19 mouse cellular contexts compared by ENCODE assay signal in the genomic region with DNA sequence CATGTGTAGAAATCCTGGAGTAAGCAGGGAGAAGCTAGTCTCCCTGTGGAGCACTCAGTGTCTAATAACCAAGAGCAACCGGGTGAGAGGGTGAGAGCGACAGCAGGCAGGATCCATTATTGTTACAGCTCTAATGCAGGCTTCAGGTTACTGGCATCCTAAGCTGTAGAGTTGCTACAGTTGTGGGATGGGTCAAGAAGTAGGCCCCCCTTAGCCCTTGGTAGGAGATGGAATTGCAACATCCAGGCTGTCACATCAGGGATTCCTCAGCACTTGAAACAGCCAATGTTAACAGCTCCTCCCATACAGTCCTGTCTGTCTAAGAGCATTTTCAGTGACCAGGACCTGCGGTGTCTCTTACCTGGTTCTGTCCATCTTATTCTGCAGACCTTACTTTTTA. TPM values are rescaled to one million over a fixed set of nuclear protein-coding genes. Genes with fewer than 3 reads are reported as not detected.
DNase-seq lines count a peak whose midpoint lies in the region; ATAC-seq lines count a peak whose summit lies in the region.
"Had no signal": no experiment of that assay in that cellular context is flagged by ENCODE, and none has a peak within 500 bp of the region (broad histone marks: within the 10 kb centered on the region; RNA-seq: fewer than 3 reads in every experiment).

No protein-coding gene starts in this region.

- H3K9ac ChIP-seq in hindbrain, embryonic 14.5 days, result no peak overlapping the region
- no peak overlapping the region; the same call in 1 of the 2 replicates for H3K9ac ChIP-seq in embryonic facial prominence, embryonic 14.5 days (ENCODE audit: low read depth, low read length)
- H3K9ac ChIP-seq: forebrain, postnatal 0 days; heart, embryonic 15.5 days; intestine, embryonic 15.5 days had no signal

- peaks cover 8% of the 10 kb centered on the region for H3K4me1 ChIP-seq in hindbrain, embryonic 10.5 days (replicated peaks)
- H3K4me1 ChIP-seq in hindbrain, embryonic 14.5 days (replicated peaks; ENCODE audit: control insufficient read depth, insufficient read depth, low read length), result peaks cover 6% of the 10 kb centered on the region
- H3K4me1 ChIP-seq in embryonic facial prominence, embryonic 14.5 days (ENCODE audit: control insufficient read depth, insufficient read depth, low read length), result no peaks in the 10 kb centered on the region
- H3K4me1 ChIP-seq: intestine, embryonic 15.5 days had no signal

- H3K4me3 ChIP-seq in hindbrain, embryonic 10.5 days, result no peak overlapping the region
- no peak overlapping the region for H3K4me3 ChIP-seq in hindbrain, embryonic 14.5 days (replicated peaks; ENCODE audit: low read length)
- H3K4me3 ChIP-seq in embryonic facial prominence, embryonic 14.5 days (ENCODE audit: low read depth, low read length), result no peak overlapping the region
- H3K4me3 ChIP-seq: heart, embryonic 15.5 days; intestine, embryonic 15.5 days; myocyte had no signal

- no peak overlapping the region for H3K4me2 ChIP-seq in hindbrain, embryonic 14.5 days (replicated peaks)
- H3K4me2 ChIP-seq in embryonic facial prominence, embryonic 14.5 days (ENCODE audit: low read depth, low read length), result no peak overlapping the region
- H3K4me2 ChIP-seq: heart, embryonic 15.5 days; intestine, embryonic 15.5 days had no signal

- H3K27ac ChIP-seq in hindbrain, embryonic 10.5 days, result no peak overlapping the region
- H3K27ac ChIP-seq in hindbrain, embryonic 14.5 days, result no peak overlapping the region
- no peak overlapping the region for H3K27ac ChIP-seq in embryonic facial prominence, embryonic 14.5 days (replicated peaks; ENCODE audit: low read depth, low read length)
- H3K27ac ChIP-seq: heart, embryonic 15.5 days; intestine, embryonic 15.5 days; stomach, postnatal 0 days had no signal

- H3K9me3 ChIP-seq in hindbrain, embryonic 10.5 days, result no peaks in the 10 kb centered on the region
- H3K9me3 ChIP-seq in hindbrain, embryonic 14.5 days (ENCODE audit: control insufficient read depth, low read length), result no peaks in the 10 kb centered on the region
- H3K9me3 ChIP-seq in embryonic facial prominence, embryonic 14.5 days (ENCODE audit: control insufficient read depth, low read length), result no peaks in the 10 kb centered on the region
- H3K9me3 ChIP-seq: heart, embryonic 15.5 days; intestine, embryonic 15.5 days had no signal

- ATAC-seq in hindbrain, embryonic 14.5 days (ENCODE audit: low FRiP score), result no peak
- ATAC-seq in embryonic facial prominence, embryonic 14.5 days (ENCODE audit: low read depth), result no peak
- ATAC-seq: forebrain, postnatal 0 days had no signal

- DNase-seq in hindbrain, embryonic 10.5 days (ENCODE audit: low spot score), result peak; percentile 15
- DNase-seq in hindbrain, embryonic 14.5 days (ENCODE audit: low spot score), result no peak
- DNase-seq in 3T3-L1 (ENCODE audit: low read depth, low spot score), result peak; percentile 20
- peak; percentile 54 for DNase-seq in R1 (ENCODE audit: low read depth, low spot score)
- DNase-seq in embryonic facial prominence, embryonic 14.5 days (ENCODE audit: low spot score), result peak; percentile 15
- DNase-seq in spleen, adult 12 weeks (ENCODE audit: low spot score), result no peak
- DNase-seq in cerebellum, adult 11 months, result no peak
- DNase-seq in left cerebral cortex, adult 8-10 months (ENCODE audit: low spot score in 2 of 2), result no peak
- DNase-seq: cerebellum, adult 9-11 months; forebrain, postnatal 0 days; gastrocnemius, postnatal 36 days; kidney, postnatal 25 days; spleen, adult 18-20 months; thymus, postnatal 4 days had no signal

- H3K27me3 ChIP-seq in hindbrain, embryonic 10.5 days (ENCODE audit: insufficient read depth, poor library complexity, severe bottlenecking), result no peaks in the 10 kb centered on the region
- no peaks in the 10 kb centered on the region for H3K27me3 ChIP-seq in hindbrain, embryonic 14.5 days (ENCODE audit: control insufficient read depth, insufficient read depth, low read length)
- H3K27me3 ChIP-seq in embryonic facial prominence, embryonic 14.5 days (replicated peaks; ENCODE audit: control insufficient read depth, insufficient read depth, low read length), result no peaks in the 10 kb centered on the region
- H3K27me3 ChIP-seq: heart, embryonic 15.5 days; intestine, embryonic 15.5 days had no signal

- 31% methylated on average over 3 of the region's 3 CpGs for WGBS in hindbrain, embryonic 10.5 days
- WGBS in hindbrain, embryonic 14.5 days, result 39% methylated on average over 3 of the region's 3 CpGs
- 27% methylated on average over 3 of the region's 3 CpGs for WGBS in embryonic facial prominence, embryonic 14.5 days

- no peaks in the 10 kb centered on the region for H3K36me3 ChIP-seq in hindbrain, embryonic 10.5 days
- no peaks in the 10 kb centered on the region for H3K36me3 ChIP-seq in hindbrain, embryonic 14.5 days (replicated peaks; ENCODE audit: control insufficient read depth, insufficient read depth)
- no peaks in the 10 kb centered on the region for H3K36me3 ChIP-seq in embryonic facial prominence, embryonic 14.5 days (ENCODE audit: control insufficient read depth, insufficient read depth, low read length)
- H3K36me3 ChIP-seq: heart, embryonic 15.5 days; intestine, embryonic 15.5 days had no signal

RNA-seq across cellular contexts. Expression of gene Gm49336, which starts 5.0 kb away (rescaled TPM):
- 44.0 and 62.6 TPM in 2 replicates for polyA plus RNA-seq in hindbrain, embryonic 10.5 days (2016; fragmentation: Nextera tagmentation; extraction: Ambion mirVana)
- 71.0 and 77.8 TPM in 2 replicates for polyA plus RNA-seq in hindbrain, embryonic 14.5 days (2014; fragmentation: Nextera tagmentation; extraction: Ambion mirVana)
- 57.0 and 58.2 TPM in 2 replicates for polyA plus RNA-seq in embryonic facial prominence, embryonic 14.5 days (2014; fragmentation: Nextera tagmentation; extraction: Ambion mirVana)
- 10 to 100 TPM; 59.5 to 71.7 (median 65.4) TPM for total RNA-seq in left cerebral cortex, adult 8-10 months (2022)

RNA-seq across cellular contexts. Expression of gene Nupl1, which starts 5.1 kb away (rescaled TPM):
- 0.05 and 0.07 TPM in 2 replicates for polyA plus RNA-seq in hindbrain, embryonic 10.5 days (2016; fragmentation: Nextera tagmentation; extraction: Ambion mirVana)
- 0.21 TPM in 1 of 2 replicates, not detected in the other for polyA plus RNA-seq in hindbrain, embryonic 14.5 days (2014; fragmentation: Nextera tagmentation; extraction: Ambion mirVana)
- not detected in 2 replicates for polyA plus RNA-seq in embryonic facial prominence, embryonic 14.5 days (2014; fragmentation: Nextera tagmentation; extraction: Ambion mirVana)
- under 1 TPM in 1 of 4 experiments, not detected in 3; 0.26 TPM for total RNA-seq in left cerebral cortex, adult 8-10 months (2022)
- total RNA-seq: forebrain, postnatal 0 days; gastrocnemius, postnatal 36 days; megakaryocyte, adult 5-6 weeks had no signal
- polyA plus RNA-seq: forebrain, postnatal 0 days; heart, embryonic 15.5 days; myocyte had no signal

RNA-seq across cellular contexts. Expression of gene Mtmr6, which starts 8.7 kb away (rescaled TPM):
- 32.2 and 35.9 TPM in 2 replicates for polyA plus RNA-seq in hindbrain, embryonic 10.5 days (2016; fragmentation: Nextera tagmentation; extraction: Ambion mirVana)
- 66.9 and 70.5 TPM in 2 replicates for polyA plus RNA-seq in hindbrain, embryonic 14.5 days (2014; fragmentation: Nextera tagmentation; extraction: Ambion mirVana)
- polyA plus RNA-seq in embryonic facial prominence, embryonic 14.5 days (2014; fragmentation: Nextera tagmentation; extraction: Ambion mirVana), result 45.0 and 47.0 TPM in 2 replicates
- 100 to 1,000 TPM; 109 to 113 (median 110) TPM for total RNA-seq in left cerebral cortex, adult 8-10 months (2022)

RNA-seq across cellular contexts. Expression of gene Atp8a2, which starts 59.4 kb away (rescaled TPM):
- 4.4 and 8.0 TPM in 2 replicates for polyA plus RNA-seq in hindbrain, embryonic 10.5 days (2016; fragmentation: Nextera tagmentation; extraction: Ambion mirVana)
- polyA plus RNA-seq in hindbrain, embryonic 14.5 days (2014; fragmentation: Nextera tagmentation; extraction: Ambion mirVana), result 40.1 and 40.3 TPM in 2 replicates
- 3.6 and 4.3 TPM in 2 replicates for polyA plus RNA-seq in embryonic facial prominence, embryonic 14.5 days (2014; fragmentation: Nextera tagmentation; extraction: Ambion mirVana)
- total RNA-seq in left cerebral cortex, adult 8-10 months (2022), result 10 to 100 TPM; 54.2 to 72.9 (median 63.0) TPM

Comparison
In these comparisons a context has a peak if more than half of its experiments do, and no peak if none do; other contexts are left out.
1. DNase-seq: peak in hindbrain, embryonic 10.5 days (single experiment), 3T3-L1 (single experiment), R1 (single experiment) and embryonic facial prominence, embryonic 14.5 days (single experiment); none in hindbrain, embryonic 14.5 days (single experiment), spleen, adult 12 weeks (single experiment), cerebellum, adult 11 months (single experiment) and left cerebral cortex, adult 8-10 months (0 of 2).